Mouse (Mus musculus) urinary bladder, postnatal 36 days (tissue): ENCODE measurements around the gene Poc1a.

Experiments
- DNase-seq, 2 experiments: peaks; one replicate each; pipeline ENCODE4 v3.0.0; 2022; ENCODE audit warnings: low spot score in 2 of 2, mixed read lengths in 1 of 2

Poc1a gene

GRCm38 (mm10) chr9:106280808-106281544 is at the start of gene Poc1a:
Gene Poc1a, plus strand, starts transcription at chr9:106281061.
- peak; percentile 88 to 92 for DNase-seq

- no peak for DNase-seq
Measured at GRCm38 (mm10) chr9:106231220-106231619, 49.6 kb upstream of the Poc1a start.

DNA sequence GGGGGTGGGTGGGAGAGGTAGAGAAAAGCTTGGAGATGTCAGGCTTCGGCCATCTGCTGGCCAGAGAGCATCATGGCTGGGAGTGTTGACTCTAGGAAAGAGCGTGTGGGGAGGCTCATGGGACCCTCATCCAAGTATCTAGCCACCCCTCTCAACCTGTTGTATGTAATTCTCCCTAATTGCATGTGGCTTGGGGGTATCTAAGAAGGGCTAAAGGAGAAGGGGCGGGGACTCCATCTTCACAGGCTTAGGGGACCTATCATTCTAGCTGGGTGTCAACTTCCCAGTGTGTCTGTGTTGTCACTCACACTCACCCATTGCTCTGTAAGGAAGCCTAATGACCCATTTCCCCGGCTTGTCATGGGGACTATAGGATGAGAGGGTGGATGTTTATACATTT is 49.0 kb upstream of the Poc1a start:
- no peak for DNase-seq

DNA sequence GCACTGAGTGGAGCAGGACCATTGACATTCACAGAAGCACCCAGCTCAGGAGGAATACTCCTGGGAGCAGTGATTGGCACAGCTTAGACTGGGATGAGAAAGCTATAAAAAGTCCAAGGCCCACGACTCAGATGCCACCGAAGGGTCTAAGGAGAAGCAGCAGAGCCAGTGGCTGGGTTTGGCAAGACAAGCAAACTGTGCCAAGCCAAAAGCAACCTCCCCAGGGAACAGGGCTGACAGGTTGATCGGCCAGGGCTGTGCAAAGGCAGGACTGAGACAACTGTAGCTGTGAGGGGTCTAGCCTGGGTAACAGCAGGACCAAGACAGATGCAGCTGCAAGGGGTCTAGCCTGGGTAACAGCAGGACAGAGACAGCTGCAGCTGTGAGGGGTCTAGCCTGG is 47.9 kb upstream of the Poc1a start:
- DNase-seq = no peak

DNA sequence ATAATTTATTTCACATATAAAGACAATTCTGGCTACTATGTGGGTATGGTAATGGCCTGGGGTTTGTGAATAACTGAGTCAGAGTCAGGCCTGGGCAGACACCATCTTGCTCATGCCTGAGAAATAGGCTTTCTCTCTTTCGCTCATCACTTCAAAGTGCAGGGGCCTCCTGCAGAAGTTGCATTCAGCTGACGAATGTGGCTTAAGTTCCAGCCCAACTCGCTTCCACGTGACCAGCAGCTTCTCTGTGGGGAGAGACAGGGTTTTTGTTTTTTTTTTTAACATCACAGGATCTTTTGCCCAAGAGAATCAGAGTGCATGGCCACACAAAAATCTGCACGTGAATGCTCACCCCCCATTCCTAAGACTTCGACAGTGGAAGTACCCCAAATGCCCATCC is 46.9 kb upstream of the Poc1a start:
- no peak for DNase-seq

DNA sequence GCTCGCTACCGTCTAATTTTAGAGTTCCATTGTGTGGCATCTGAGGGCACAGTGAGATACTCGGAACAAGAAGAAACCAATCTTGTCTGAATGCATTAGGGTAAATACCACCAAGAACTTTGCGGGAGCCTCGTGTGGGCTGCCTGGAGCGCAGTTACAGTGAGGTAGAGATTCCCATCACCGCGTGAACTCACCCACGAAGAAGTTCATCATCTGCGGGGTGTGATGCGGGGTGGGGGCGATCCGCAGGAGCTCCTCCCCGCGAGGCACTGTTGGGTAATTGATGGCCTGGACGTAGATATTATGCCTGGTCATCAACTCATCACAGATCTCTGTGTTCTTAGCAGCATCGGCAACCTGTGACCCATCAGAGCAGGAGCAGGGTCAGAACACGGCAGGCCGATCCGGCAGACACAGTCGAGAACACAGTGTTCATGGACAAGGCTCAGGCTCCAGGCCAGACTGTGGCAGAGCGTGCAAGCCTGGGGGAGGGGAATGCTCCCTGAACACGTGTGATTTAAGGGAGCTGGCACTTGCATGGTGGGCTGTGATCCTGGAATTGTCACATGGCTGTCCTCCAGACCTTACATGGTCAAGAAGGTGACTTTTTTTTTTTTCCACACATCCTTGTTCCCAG is 45.5 kb upstream of the Poc1a start:
- peak in 1 of 2 experiments; percentile 43 for DNase-seq

GRCm38 (mm10) chr9:106236156-106236817 is 44.6 kb upstream of the Poc1a start:
- DNase-seq = no peak

DNA sequence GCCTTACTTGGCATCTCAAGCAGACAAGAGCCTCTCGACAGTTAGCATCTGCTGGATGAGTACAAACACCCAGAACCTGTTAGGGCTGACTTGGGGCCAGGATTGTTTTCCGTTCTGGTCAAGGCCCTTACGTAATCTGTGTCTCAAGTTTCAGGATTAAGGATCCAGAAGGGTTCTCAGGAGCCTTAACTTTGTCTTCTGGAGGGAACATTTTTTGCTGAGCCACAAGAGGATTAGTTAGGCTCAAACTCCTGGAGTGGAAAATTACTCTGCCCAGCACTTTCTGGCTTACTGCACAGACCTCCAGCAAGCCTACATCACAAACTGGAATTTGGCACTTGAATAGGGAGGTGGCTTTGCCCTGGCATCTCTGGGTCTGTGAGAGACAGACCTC is 44.0 kb upstream of the Poc1a start:
- no peak for DNase-seq

DNA sequence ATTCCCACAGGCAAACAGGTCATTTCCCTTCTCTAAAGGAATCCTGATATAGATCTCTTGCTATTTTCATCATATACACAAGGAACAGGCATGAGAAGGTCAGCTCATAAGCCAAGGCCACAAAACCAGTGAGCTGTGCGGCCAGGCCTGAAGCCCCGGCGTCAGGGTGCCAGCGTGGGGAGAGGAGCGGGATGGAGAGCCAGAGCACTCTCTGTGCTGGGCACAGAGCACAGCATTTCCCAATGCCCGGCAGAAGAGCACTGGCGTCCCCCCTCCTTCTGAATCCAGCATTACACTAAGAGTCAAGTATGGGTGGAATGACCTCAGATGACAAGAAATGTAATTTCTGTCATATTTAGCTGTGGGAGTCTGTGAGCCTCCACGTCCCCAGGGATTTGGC is 43.5 kb upstream of the Poc1a start:
- no peak for DNase-seq

DNA sequence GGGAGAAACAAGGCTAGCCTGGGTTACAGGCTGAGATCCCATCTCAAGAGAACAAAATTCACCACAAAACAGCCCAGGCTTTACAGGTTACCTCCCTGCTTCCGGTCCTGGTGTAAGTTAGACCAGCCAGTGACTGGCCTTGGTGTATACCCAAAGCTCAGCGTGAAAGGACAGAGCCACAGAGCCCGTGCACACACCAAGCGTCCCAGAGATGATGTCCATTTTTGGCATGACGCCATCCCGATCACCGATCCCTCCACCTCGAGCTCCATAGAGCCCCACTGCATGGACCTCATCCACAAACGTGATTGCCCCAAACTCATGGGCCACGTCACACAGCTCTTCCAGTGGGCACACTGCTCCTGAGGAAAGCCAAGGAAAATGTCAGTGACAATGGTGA is 43.0 kb upstream of the Poc1a start:
- DNase-seq = no peak

- DNase-seq = no peak
Measured at GRCm38 (mm10) chr9:106241541-106242164, 39.2 kb upstream of the Poc1a start.

- no peak for DNase-seq
Measured at GRCm38 (mm10) chr9:106242813-106243488, 37.9 kb upstream of the Poc1a start.

GRCm38 (mm10) chr9:106249550-106249949 is 31.3 kb upstream of the Poc1a start:
- DNase-seq = no peak

DNA sequence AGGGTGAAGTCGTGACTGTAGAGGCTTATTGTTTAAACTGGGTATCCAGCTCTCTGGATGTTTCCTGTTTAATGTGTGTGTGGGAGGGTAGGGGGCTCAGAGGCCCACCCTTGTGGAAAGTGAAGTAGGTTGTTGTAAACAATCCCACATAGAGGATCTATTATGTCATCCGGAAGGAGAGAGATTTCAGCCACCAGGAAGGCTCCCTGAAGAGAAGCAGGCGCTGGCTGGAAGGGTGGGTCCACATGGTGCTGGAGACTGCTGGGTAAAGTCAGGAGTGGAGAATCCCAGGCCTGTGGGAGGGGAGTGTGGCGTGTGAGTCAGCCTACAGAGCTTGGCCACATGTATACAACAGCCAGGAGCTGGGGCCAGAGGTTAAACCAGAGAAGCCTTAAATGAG is 30.6 kb upstream of the Poc1a start:
- peak in 1 of 2 experiments; percentile 52 for DNase-seq

GRCm38 (mm10) chr9:106251066-106251465 is 29.8 kb upstream of the Poc1a start:
- no peak for DNase-seq

GRCm38 (mm10) chr9:106254001-106254400 is 26.9 kb upstream of the Poc1a start:
- no peak for DNase-seq

- no peak for DNase-seq
Measured at GRCm38 (mm10) chr9:106258412-106258811, 22.4 kb upstream of the Poc1a start.

DNA sequence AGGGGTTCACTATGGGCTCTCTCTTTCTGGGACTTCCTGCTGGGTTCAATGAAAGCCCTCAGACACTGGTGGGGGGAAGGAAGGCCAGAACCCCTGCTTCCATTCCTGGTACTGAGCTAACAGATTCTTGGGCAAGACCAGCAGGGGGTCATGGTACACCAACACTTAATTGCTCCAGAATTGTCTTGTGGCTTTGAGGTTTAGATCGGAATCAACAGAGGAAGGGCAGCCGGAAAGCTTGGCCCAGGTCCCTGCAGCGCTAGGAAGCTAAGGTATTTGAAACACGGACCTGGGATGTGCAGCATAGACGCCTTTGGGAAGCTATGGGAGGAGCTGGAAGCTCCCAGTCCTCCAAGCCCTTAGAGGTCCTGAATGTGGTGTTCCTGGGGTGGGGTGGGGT is 21.9 kb upstream of the Poc1a start:
- no peak for DNase-seq

DNA sequence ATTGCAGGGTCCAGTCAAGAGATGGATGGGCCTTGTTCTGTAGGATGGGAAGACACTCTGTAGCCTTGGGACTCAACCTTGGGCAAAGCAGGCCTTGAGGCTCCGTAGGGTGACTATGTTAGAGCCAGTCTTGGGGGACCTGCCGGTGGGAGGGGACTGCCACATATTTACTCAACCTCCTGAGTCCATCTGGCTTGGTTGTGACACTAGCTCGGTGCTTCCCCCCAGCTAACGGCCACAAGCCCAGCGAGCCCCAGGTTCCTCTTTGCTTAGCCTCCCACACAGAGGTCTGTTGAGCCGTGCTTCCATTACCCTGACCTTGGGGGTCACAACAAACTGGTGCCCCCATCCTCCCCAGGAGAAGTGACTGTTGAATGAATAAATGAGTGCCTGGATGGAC is 19.8 kb upstream of the Poc1a start:
- no peak for DNase-seq

GRCm38 (mm10) chr9:106261491-106261890 is 19.4 kb upstream of the Poc1a start:
- DNase-seq = no peak

DNA sequence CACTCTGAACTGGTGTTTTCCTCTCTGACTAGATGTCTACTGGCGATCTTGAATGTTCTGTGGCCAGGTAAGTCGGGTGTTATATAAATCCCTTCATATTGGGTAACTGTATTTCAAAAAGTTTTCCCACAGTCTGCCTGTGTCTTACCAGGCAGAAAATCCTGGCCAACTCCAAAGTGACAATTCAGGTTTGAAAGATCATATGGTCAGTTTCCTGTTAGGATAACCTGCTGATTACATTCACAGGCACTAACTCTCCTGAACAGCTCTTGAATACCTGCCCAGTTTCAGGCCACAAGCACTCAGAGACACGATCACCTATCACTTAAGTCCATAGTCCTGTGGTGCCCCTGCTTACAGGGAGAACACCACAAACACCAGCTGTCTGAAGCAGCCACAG is 18.8 kb upstream of the Poc1a start:
- DNase-seq = no peak

DNA sequence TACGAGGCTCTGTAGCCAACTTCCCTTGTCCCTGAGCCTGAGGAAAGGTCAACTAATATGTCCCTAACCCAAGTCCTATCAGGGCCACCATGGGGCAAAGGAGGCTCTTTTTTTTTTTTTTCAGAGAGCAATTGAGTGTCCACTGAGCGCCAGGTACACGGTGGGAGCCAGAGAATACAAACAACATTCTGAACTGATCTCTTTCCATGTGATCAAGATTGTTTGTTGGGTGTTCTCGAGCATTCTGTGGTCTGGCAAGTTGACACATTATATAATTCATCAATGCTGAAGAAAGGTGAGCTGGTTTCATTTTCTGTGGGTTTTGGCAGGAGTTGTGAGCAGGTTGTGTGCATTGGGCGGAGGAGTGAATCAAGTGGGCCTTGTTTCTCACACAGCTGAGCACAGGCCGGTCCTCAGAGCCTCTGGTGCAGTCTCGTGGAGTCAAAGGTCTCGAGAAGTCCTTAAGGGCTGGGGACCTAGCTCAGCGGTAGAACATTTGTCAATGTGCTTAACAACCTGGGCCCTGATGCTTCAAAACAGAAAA is 17.4 kb upstream of the Poc1a start:
- no peak for DNase-seq
